Mouse (Mus musculus) G1E (cell line): ENCODE measurements around the gene Nell1.

Source experiments
- CTCF ChIP-seq: IDR thresholded peaks from 2 replicates; pipeline ENCODE4 v1.5.1; 2012; ENCODE audit warnings: low read depth, low read length, inconsistent platforms, mixed read lengths
- GATA1 ChIP-seq: IDR thresholded peaks from 2 replicates; pipeline ENCODE4 v1.6.1; 2012; ENCODE audit warnings: borderline replicate concordance, low read length, inconsistent platforms, mixed read lengths
- POLR2AphosphoS5 ChIP-seq: IDR thresholded peaks from 2 replicates; pipeline ENCODE4 v1.6.1; 2012; ENCODE audit warnings: low read depth, low read length, inconsistent platforms; ENCODE audit not compliant: insufficient replicate concordance

GRCm38 (mm10) chr7:49969516-49969915, 5.1 kb upstream of the Nell1 start:
- TF ChIP-seq CTCF (no peak), GATA1 (no peak), POLR2AphosphoS5 (no peak)
